Mouse (Mus musculus) olfactory bulb, adult 2 months (tissue): ENCODE measurements around the gene Alox12e.

Experiments
- CTCF ChIP-seq: fragments of 200-500 bp; IDR thresholded peaks from 2 replicates; pipeline ENCODE4 v1.5.1; 2012; ENCODE audit warnings: low read depth, mild to moderate bottlenecking, low read length, moderate library complexity; ENCODE audit not compliant: insufficient read depth
- POLR2A ChIP-seq: fragments of 200-500 bp; IDR thresholded peaks from 2 replicates; pipeline ENCODE4 v1.6.1; 2012; ENCODE audit warnings: mild to moderate bottlenecking, low read depth, low read length, moderate library complexity; ENCODE audit not compliant: insufficient read depth

- TF ChIP-seq CTCF (no peak), POLR2A (no peak)
Observed at GRCm38 (mm10) chr11:70339481-70339880, 17.1 kb upstream of the Alox12e start.
